Mouse (Mus musculus): ENCODE measurements around the gene Klk12. TPM values are rescaled to one million over a fixed set of nuclear protein-coding genes. Genes with fewer than 3 reads are reported as not detected.

The Klk12 gene
- polyA plus RNA-seq, 1 experiment: not detected

DNA sequence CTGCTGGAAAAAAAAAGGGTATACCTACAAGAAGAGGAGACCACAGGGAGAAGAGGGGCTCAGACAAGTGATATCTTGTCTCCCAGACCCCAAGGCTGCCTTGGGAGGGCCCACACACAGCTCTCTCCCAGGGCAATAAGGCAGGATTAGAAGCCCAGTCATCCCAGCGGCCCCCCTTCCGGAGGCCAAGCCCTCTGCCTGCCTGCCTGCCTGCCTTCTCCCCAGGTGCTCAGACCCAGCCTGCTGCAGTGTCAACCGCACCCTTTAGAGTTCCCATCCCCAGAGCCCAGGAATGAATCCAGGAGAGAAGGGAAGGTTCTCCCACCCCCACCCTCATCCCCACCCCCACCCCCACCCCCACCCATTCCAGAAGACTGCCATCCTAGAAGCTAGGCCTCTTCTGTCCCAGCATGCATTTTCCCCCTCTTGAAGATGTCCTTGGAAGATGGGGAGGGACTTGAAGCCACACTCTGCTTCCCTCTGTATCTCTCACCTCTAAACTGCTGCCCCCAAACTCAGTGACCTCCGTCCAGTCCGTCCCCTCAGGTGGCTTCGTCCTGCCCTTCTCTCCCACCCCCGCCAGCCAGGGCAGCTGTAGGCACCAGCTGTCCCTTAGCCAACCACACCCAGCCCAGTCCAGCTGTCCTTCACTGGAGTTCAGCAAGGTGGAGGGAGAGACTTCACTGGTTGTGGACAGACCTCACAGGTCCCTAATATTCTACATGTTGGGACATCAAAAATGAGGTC, 6.8 kb downstream of the Klk12 start:
- WGBS: 64% methylated on average over 7 of the region's 7 CpGs
- Histone ChIP-seq H3K27ac (ENCODE audit: insufficient read depth, low read depth, low read length) (no peak overlapping the region), H3K4me1 (ENCODE audit: control insufficient read depth, insufficient read depth, low read length) (peaks cover 3% of the 10 kb centered on the region; the same call in 1 of the 2 replicates), H3K4me3 (ENCODE audit: insufficient read depth, low read depth, low read length) (no peak overlapping the region)
- TF ChIP-seq CTCF (IDR thresholded peaks at IDR 0.05; ENCODE audit: insufficient read depth, low read depth, low read length) (no peak), POLR2A (IDR thresholded peaks at IDR 0.05; ENCODE audit: insufficient read depth, low read depth, low read length) (no peak)

DNA sequence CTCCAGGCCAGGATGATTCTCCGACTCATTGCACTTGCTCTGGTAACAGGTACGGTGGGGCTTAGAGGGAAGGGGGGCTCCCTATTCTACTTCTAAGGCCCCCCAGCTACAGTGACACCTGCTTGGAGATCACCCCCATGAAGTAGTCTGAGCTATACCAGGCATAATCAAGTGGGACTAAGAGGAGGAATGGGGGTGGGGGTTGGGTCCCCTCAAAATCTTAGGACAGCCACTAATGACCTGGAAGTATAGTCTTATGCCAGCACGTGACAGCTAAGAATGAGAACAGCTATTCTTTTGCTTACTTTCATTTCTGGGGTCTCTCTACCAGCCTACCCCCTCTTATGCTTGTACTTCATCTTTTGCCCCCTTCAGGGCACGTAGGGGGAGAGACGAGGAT, 7.8 kb downstream of the Klk12 start:
- H3K27ac ChIP-seq (ENCODE audit: insufficient read depth, low read depth, low read length): no peak overlapping the region
- no peak overlapping the region for H3K4me3 ChIP-seq (ENCODE audit: insufficient read depth, low read depth, low read length)
- WGBS: 90% methylated on average over 5 of the region's 5 CpGs
- TF ChIP-seq POLR2A (IDR thresholded peaks at IDR 0.05; ENCODE audit: insufficient read depth, low read depth, low read length): no peak
- no peak for TF ChIP-seq CTCF (IDR thresholded peaks at IDR 0.05; ENCODE audit: insufficient read depth, low read depth, low read length)
- H3K4me1 ChIP-seq (ENCODE audit: control insufficient read depth, insufficient read depth, low read length): peaks cover 8% of the 10 kb centered on the region; the same call in 1 of the 2 replicates

DNA sequence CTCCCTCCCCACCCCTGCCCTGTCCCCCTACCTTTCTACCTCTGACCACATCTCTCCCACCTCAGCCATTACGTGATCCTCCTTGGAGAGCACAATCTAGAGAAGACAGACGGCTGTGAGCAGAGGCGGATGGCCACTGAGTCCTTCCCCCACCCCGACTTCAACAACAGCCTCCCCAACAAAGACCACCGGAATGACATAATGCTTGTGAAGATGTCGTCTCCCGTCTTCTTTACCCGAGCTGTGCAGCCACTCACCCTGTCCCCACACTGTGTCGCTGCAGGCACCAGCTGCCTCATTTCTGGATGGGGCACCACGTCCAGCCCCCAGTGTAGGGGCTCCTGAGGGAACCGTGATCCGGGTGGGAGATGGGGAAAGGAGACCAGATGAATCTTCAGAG, 8.7 kb downstream of the Klk12 start:
- TF ChIP-seq POLR2A (IDR thresholded peaks at IDR 0.05; ENCODE audit: insufficient read depth, low read depth, low read length) (no peak), CTCF (IDR thresholded peaks at IDR 0.05; ENCODE audit: insufficient read depth, low read depth, low read length) (no peak)
- Histone ChIP-seq H3K27ac (ENCODE audit: insufficient read depth, low read depth, low read length) (no peak overlapping the region), H3K4me1 (ENCODE audit: control insufficient read depth, insufficient read depth, low read length) (peaks cover 8% of the 10 kb centered on the region; the same call in 1 of the 2 replicates), H3K4me3 (ENCODE audit: insufficient read depth, low read depth, low read length) (no peak overlapping the region)
- WGBS: 87% methylated on average over 12 of the region's 12 CpGs

DNA sequence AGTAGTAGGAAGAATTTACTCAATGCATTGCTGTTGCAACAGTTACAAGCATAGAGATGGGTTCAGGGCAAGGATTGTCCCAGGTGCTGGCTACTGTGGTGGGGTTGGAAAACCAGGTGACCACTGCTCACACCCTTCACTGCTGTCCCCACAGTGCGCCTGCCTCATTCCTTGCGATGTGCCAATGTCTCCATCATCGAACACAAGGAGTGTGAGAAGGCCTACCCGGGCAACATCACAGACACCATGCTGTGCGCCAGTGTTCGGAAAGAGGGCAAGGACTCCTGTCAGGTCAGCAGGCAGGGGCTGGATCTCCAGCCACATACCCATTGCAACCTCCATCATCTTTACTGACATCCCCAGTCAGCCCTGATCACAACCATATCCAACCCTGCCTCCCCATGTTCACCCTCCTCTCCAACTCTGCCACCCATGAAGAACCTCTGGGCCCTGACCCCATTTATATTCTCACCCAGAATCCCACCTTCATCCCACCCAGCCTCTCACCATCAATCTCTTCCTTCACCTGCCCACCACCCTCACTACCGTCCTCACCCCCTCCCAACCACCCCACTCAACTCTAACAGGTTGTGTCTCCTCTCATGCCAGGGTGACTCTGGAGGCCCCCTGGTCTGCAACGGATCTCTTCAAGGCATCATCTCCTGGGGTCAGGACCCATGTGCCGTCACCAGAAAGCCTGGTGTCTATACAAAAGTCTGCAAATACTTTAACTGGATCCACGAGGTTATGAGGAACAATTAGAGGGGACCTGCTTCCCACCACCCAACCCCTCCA, 9.7 kb downstream of the Klk12 start:
- WGBS: 91% methylated on average over 10 of the region's 10 CpGs
- no peak for TF ChIP-seq POLR2A (IDR thresholded peaks at IDR 0.05; ENCODE audit: insufficient read depth, low read depth, low read length)
- no peak for TF ChIP-seq CTCF (IDR thresholded peaks at IDR 0.05; ENCODE audit: insufficient read depth, low read depth, low read length)
- Histone ChIP-seq H3K27ac (ENCODE audit: insufficient read depth, low read depth, low read length) (no peak overlapping the region), H3K4me1 (ENCODE audit: control insufficient read depth, insufficient read depth, low read length) (peaks cover 12% of the 10 kb centered on the region), H3K4me3 (ENCODE audit: insufficient read depth, low read depth, low read length) (no peak overlapping the region)

DNA sequence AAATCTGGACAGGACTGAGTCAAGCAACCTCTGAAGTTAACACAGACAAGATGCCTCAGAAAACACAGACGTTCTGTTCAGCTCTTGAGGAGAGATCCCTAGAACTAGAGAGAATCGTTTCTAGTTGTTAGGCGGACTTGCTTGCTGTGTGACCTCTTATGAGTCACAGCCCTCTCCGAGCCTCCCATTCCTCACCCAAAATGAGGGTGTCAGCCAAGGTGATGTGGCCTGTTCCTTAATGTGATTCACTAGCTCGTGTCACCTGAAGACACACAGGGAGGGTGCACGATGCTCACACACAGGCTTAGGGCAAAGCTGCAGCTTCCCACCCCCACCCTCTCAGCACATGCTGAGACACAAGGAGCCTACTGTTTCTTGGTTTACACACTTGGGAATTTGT, 11.5 kb downstream of the Klk12 start:
- WGBS: 46% methylated on average over 6 of the region's 6 CpGs
- H3K27ac ChIP-seq (ENCODE audit: insufficient read depth, low read depth, low read length): no peak overlapping the region
- H3K4me1 ChIP-seq (ENCODE audit: control insufficient read depth, insufficient read depth, low read length): peaks cover 12% of the 10 kb centered on the region
- TF ChIP-seq POLR2A (IDR thresholded peaks at IDR 0.05; ENCODE audit: insufficient read depth, low read depth, low read length) (no peak), CTCF (IDR thresholded peaks at IDR 0.05; ENCODE audit: insufficient read depth, low read depth, low read length) (no peak)
- no peak overlapping the region for H3K4me3 ChIP-seq (ENCODE audit: insufficient read depth, low read depth, low read length)

DNA sequence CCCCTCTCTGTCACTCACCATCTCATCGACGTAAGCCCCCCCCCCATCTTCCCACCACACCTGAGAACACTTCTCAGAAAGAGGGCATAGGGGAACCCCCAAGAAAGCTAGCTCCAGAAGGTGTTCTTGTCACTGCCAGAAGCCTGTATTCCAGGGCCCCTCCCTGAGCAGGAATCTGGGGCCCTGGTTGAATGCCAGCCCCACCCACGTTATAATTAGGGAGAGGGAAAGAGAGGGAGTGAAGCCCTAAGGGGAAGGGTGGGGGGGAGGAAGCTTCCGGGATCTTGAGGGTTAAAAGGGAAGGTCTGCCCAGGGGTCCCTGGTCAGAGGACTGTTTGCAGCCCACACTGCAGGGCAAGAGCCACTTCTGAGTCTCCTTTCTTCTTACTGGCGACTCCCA, 12.0 kb downstream of the Klk12 start, which contains the start of gene Klk10:
Gene Klk10 (plus strand): TSS at position 290 of the 400 bp plus-strand sequence.
- Histone ChIP-seq H3K27ac (ENCODE audit: insufficient read depth, low read depth, low read length) (no peak within 1 kb of the TSS), H3K4me1 (ENCODE audit: control insufficient read depth, insufficient read depth, low read length) (peaks cover 12% of the 10 kb centered on the region), H3K4me3 (ENCODE audit: insufficient read depth, low read depth, low read length) (no peak within 1 kb of the TSS)
- no peak for TF ChIP-seq POLR2A (IDR thresholded peaks at IDR 0.05; ENCODE audit: insufficient read depth, low read depth, low read length)
- no peak for TF ChIP-seq CTCF (IDR thresholded peaks at IDR 0.05; ENCODE audit: insufficient read depth, low read depth, low read length)
- 39% methylated on average over 5 of the region's 5 CpGs for WGBS

DNA sequence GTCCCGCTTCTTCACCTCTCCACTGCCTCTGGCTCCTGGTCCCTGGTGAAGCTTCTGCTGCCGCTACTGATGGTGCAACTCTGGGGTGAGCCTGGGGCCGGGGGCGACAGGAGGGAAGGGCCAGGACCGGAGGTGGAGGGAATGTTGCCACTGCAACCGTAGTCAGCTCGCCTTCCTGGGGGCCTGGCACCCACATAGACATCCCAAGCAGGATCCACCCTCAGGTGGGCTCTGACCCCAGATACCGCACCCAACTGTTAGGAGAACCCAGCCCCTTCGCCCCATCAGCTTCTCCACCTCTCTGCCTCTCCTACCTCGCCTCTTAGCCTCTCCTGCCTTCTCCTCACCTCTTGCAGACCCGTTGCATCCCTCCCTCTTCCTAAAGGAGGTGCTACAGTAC, 12.8 kb downstream of the Klk12 start:
- H3K4me3 ChIP-seq (ENCODE audit: insufficient read depth, low read depth, low read length): no peak overlapping the region
- no peak overlapping the region for H3K27ac ChIP-seq (ENCODE audit: insufficient read depth, low read depth, low read length)
- TF ChIP-seq POLR2A (IDR thresholded peaks at IDR 0.05; ENCODE audit: insufficient read depth, low read depth, low read length) (no peak), CTCF (IDR thresholded peaks at IDR 0.05; ENCODE audit: insufficient read depth, low read depth, low read length) (no peak)
- 93% methylated on average over 11 of the region's 11 CpGs for WGBS
- H3K4me1 ChIP-seq (ENCODE audit: control insufficient read depth, insufficient read depth, low read length): peaks cover 12% of the 10 kb centered on the region

DNA sequence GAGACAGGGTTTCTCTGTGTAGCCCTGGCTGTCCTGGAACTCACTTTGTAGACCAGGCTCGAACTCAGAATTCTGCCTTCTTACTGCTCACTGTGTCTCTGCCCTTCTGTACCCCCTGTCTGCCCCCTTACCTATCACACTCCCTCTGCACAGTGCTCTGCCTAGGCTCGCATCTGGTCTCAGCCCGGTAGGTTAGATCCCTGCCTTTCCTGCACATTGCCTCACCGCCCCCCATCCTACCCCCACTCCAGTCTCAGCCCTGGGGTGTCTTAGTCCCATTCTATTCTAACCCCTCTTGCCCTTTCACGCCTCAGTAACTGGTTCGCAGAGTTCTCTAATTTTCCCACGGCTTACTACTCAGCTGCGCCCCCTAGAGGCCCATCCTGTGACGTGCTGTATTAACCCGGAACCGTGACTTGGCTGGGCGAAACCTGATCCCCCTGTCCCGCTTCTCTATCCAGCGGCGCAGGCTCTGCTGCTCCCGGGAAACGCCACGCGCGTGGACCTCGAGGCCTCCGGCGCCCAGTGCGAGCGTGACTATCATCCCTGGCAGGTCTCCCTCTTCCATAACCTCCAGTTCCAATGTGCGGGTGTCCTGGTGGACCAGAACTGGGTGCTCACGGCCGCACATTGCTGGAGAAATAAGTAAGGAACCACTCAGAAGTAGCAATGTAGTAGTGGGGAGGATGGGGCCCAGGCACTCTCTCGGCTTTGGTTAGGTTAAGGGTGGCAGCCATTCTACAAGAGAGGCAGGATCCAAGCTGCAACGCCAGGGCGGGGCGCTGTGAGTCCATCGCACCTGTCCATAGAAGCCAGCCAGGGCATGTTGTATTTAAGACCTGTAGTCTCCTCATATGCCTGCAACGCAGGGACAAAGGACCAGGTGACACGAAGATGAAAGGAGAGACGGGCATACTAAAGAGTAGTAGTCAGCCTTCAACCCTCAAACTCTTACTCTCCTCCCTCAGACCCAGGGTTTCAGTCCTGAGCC, 13.9 kb downstream of the Klk12 start:
- Histone ChIP-seq H3K4me3 (ENCODE audit: insufficient read depth, low read depth, low read length) (peak overlapping the region; percentile 14; the same call in 1 of the 2 replicates), H3K4me1 (ENCODE audit: control insufficient read depth, insufficient read depth, low read length) (peaks cover 12% of the 10 kb centered on the region), H3K27ac (ENCODE audit: insufficient read depth, low read depth, low read length) (no peak overlapping the region)
- peak; percentile 59 for TF ChIP-seq CTCF (IDR thresholded peaks at IDR 0.05; ENCODE audit: insufficient read depth, low read depth, low read length)
- no peak for TF ChIP-seq POLR2A (IDR thresholded peaks at IDR 0.05; ENCODE audit: insufficient read depth, low read depth, low read length)
- WGBS: 10% methylated on average over 36 of the region's 36 CpGs

All from olfactory bulb, adult 2 months (tissue).